Mouse (Mus musculus): ENCODE measurements at regions not wholly inside any gene's neighbourhood (a gene's known extent, or its start where the extent isn't known, plus 50 kb on each side); places are given as distances from the start of the nearest gene placed in this dataset.

GRCm38 (mm10) chr14:105615766-105616165, 280.9 kb downstream of the Spry2 start:
- no peak for ATAC-seq (ENCODE audit: insufficient number of reproducible peaks, insufficient read depth, low FRiP score, low read depth)
- Histone ChIP-seq H3K4me2 (ENCODE audit: low read length) (no peak overlapping the region), H3K4me1 (ENCODE audit: control insufficient read depth in 2 of 2, insufficient read depth in 2 of 2, low read length in 2 of 2) (peaks cover 8 to 14% of the 10 kb centered on the region in 2 experiments; a peak in 3 of 4 replicates), H3K36me3 (ENCODE audit: control insufficient read depth, insufficient read depth, low read length) (no peaks in the 10 kb centered on the region), H3K27ac (replicated peaks in 1 of 2; ENCODE audit: control insufficient read depth in 1 of 2, insufficient read depth in 1 of 2, low read depth in 2 of 2, low read length in 2 of 2) (no peak overlapping the region), H3K4me3 (ENCODE audit: control insufficient read depth in 1 of 2, insufficient read depth in 1 of 2, low read depth in 1 of 2, low read length in 2 of 2) (no peak overlapping the region), H3K9ac (ENCODE audit: low read length) (no peak overlapping the region), H3K27me3 (ENCODE audit: control insufficient read depth, insufficient read depth, low read length) (no peaks in the 10 kb centered on the region), H3K9me3 (ENCODE audit: control insufficient read depth, low read length) (no peaks in the 10 kb centered on the region)
- 59% methylated on average over 3 of the region's 3 CpGs for WGBS

GRCm38 (mm10) chr14:105612794-105613193, 283.8 kb downstream of the Spry2 start:
- Histone ChIP-seq H3K9ac (ENCODE audit: low read length) (no peak overlapping the region), H3K27me3 (ENCODE audit: control insufficient read depth, insufficient read depth, low read length) (no peaks in the 10 kb centered on the region), H3K4me3 (ENCODE audit: control insufficient read depth in 1 of 2, insufficient read depth in 1 of 2, low read depth in 1 of 2, low read length in 2 of 2) (no peak overlapping the region), H3K4me1 (ENCODE audit: control insufficient read depth in 2 of 2, insufficient read depth in 2 of 2, low read length in 2 of 2) (peaks cover 6 to 14% of the 10 kb centered on the region in 2 experiments; a peak in 3 of 4 replicates), H3K36me3 (ENCODE audit: control insufficient read depth, insufficient read depth, low read length) (no peaks in the 10 kb centered on the region), H3K9me3 (ENCODE audit: control insufficient read depth, low read length) (no peaks in the 10 kb centered on the region), H3K4me2 (ENCODE audit: low read length) (no peak overlapping the region), H3K27ac (replicated peaks in 1 of 2; ENCODE audit: control insufficient read depth in 1 of 2, insufficient read depth in 1 of 2, low read depth in 2 of 2, low read length in 2 of 2) (peak overlapping the region in 1 of 2 experiments; percentile 8; a peak in 1 of 4 replicates)
- WGBS: 51% methylated on average over 3 of the region's 3 CpGs
- ATAC-seq (ENCODE audit: insufficient number of reproducible peaks, insufficient read depth, low FRiP score, low read depth): no peak

- H3K27ac ChIP-seq (replicated peaks in 1 of 2; ENCODE audit: control insufficient read depth in 1 of 2, insufficient read depth in 1 of 2, low read depth in 2 of 2, low read length in 2 of 2): no peak overlapping the region
- no peaks in the 10 kb centered on the region for H3K27me3 ChIP-seq (ENCODE audit: control insufficient read depth, insufficient read depth, low read length)
- H3K9me3 ChIP-seq (ENCODE audit: control insufficient read depth, low read length): no peaks in the 10 kb centered on the region
- 78% methylated on average over 4 of the region's 4 CpGs for WGBS
- H3K4me1 ChIP-seq (ENCODE audit: control insufficient read depth in 2 of 2, insufficient read depth in 2 of 2, low read length in 2 of 2): peaks cover 4% of the 10 kb centered on the region in 2 experiments; a peak in 3 of 4 replicates
- no peak overlapping the region for H3K4me2 ChIP-seq (ENCODE audit: low read length)
- no peak overlapping the region for H3K4me3 ChIP-seq (ENCODE audit: control insufficient read depth in 1 of 2, insufficient read depth in 1 of 2, low read depth in 1 of 2, low read length in 2 of 2)
- no peak for ATAC-seq (ENCODE audit: insufficient number of reproducible peaks, insufficient read depth, low FRiP score, low read depth)
- no peak overlapping the region for H3K9ac ChIP-seq (ENCODE audit: low read length)
- H3K36me3 ChIP-seq (ENCODE audit: control insufficient read depth, insufficient read depth, low read length): no peaks in the 10 kb centered on the region
These were observed 287.8 kb downstream of the Spry2 start for GRCm38 (mm10) chr14:105608804-105609203.

- Histone ChIP-seq H3K36me3 (ENCODE audit: control insufficient read depth, insufficient read depth, low read length) (no peaks in the 10 kb centered on the region), H3K27ac (replicated peaks in 1 of 2; ENCODE audit: control insufficient read depth in 1 of 2, insufficient read depth in 1 of 2, low read depth in 2 of 2, low read length in 2 of 2) (no peak overlapping the region), H3K4me3 (ENCODE audit: control insufficient read depth in 1 of 2, insufficient read depth in 1 of 2, low read depth in 1 of 2, low read length in 2 of 2) (no peak overlapping the region), H3K9ac (ENCODE audit: low read length) (no peak overlapping the region), H3K9me3 (ENCODE audit: control insufficient read depth, low read length) (no peaks in the 10 kb centered on the region), H3K27me3 (ENCODE audit: control insufficient read depth, insufficient read depth, low read length) (no peaks in the 10 kb centered on the region), H3K4me1 (ENCODE audit: control insufficient read depth in 2 of 2, insufficient read depth in 2 of 2, low read length in 2 of 2) (no peaks in the 10 kb centered on the region), H3K4me2 (ENCODE audit: low read length) (no peak overlapping the region)
- WGBS: 68% methylated on average over 3 of the region's 3 CpGs
- no peak for ATAC-seq (ENCODE audit: insufficient number of reproducible peaks, insufficient read depth, low FRiP score, low read depth)
These were observed 290.1 kb downstream of the Spry2 start for GRCm38 (mm10) chr14:105606551-105606950.

GRCm38 (mm10) chr14:105604451-105604850, 292.2 kb downstream of the Spry2 start:
- H3K36me3 ChIP-seq (ENCODE audit: control insufficient read depth, insufficient read depth, low read length): no peaks in the 10 kb centered on the region
- H3K4me3 ChIP-seq (ENCODE audit: control insufficient read depth in 1 of 2, insufficient read depth in 1 of 2, low read depth in 1 of 2, low read length in 2 of 2): no peak overlapping the region
- H3K4me1 ChIP-seq (ENCODE audit: control insufficient read depth in 2 of 2, insufficient read depth in 2 of 2, low read length in 2 of 2): no peaks in the 10 kb centered on the region
- no peak overlapping the region for H3K4me2 ChIP-seq (ENCODE audit: low read length)
- H3K9ac ChIP-seq (ENCODE audit: low read length): no peak overlapping the region
- no peaks in the 10 kb centered on the region for H3K9me3 ChIP-seq (ENCODE audit: control insufficient read depth, low read length)
- 88% methylated on average over 6 of the region's 6 CpGs for WGBS
- no peak for ATAC-seq (ENCODE audit: insufficient number of reproducible peaks, insufficient read depth, low FRiP score, low read depth)
- H3K27me3 ChIP-seq (ENCODE audit: control insufficient read depth, insufficient read depth, low read length): no peaks in the 10 kb centered on the region
- H3K27ac ChIP-seq (replicated peaks in 1 of 2; ENCODE audit: control insufficient read depth in 1 of 2, insufficient read depth in 1 of 2, low read depth in 2 of 2, low read length in 2 of 2): no peak overlapping the region

- H3K36me3 ChIP-seq (ENCODE audit: control insufficient read depth, insufficient read depth, low read length): no peaks in the 10 kb centered on the region
- H3K4me3 ChIP-seq (ENCODE audit: control insufficient read depth in 1 of 2, insufficient read depth in 1 of 2, low read depth in 1 of 2, low read length in 2 of 2): no peak overlapping the region
- no peak overlapping the region for H3K4me2 ChIP-seq (ENCODE audit: low read length)
- no peaks in the 10 kb centered on the region for H3K4me1 ChIP-seq (ENCODE audit: control insufficient read depth in 2 of 2, insufficient read depth in 2 of 2, low read length in 2 of 2)
- no peak overlapping the region for H3K27ac ChIP-seq (replicated peaks in 1 of 2; ENCODE audit: control insufficient read depth in 1 of 2, insufficient read depth in 1 of 2, low read depth in 2 of 2, low read length in 2 of 2)
- ATAC-seq (ENCODE audit: insufficient number of reproducible peaks, insufficient read depth, low FRiP score, low read depth): no peak
- H3K9me3 ChIP-seq (ENCODE audit: control insufficient read depth, low read length): no peaks in the 10 kb centered on the region
- 71% methylated on average over 6 of the region's 6 CpGs for WGBS
- no peak overlapping the region for H3K9ac ChIP-seq (ENCODE audit: low read length)
- H3K27me3 ChIP-seq (ENCODE audit: control insufficient read depth, insufficient read depth, low read length): no peaks in the 10 kb centered on the region
These were observed 293.6 kb downstream of the Spry2 start for GRCm38 (mm10) chr14:105603047-105603461.

- Histone ChIP-seq H3K4me2 (ENCODE audit: low read length) (no peak overlapping the region), H3K27ac (replicated peaks in 1 of 2; ENCODE audit: control insufficient read depth in 1 of 2, insufficient read depth in 1 of 2, low read depth in 2 of 2, low read length in 2 of 2) (no peak overlapping the region), H3K4me1 (ENCODE audit: control insufficient read depth in 2 of 2, insufficient read depth in 2 of 2, low read length in 2 of 2) (no peaks in the 10 kb centered on the region), H3K9ac (ENCODE audit: low read length) (no peak overlapping the region), H3K27me3 (ENCODE audit: control insufficient read depth, insufficient read depth, low read length) (no peaks in the 10 kb centered on the region), H3K9me3 (ENCODE audit: control insufficient read depth, low read length) (no peaks in the 10 kb centered on the region), H3K4me3 (ENCODE audit: control insufficient read depth in 1 of 2, insufficient read depth in 1 of 2, low read depth in 1 of 2, low read length in 2 of 2) (no peak overlapping the region), H3K36me3 (ENCODE audit: control insufficient read depth, insufficient read depth, low read length) (no peaks in the 10 kb centered on the region)
- no peak for ATAC-seq (ENCODE audit: insufficient number of reproducible peaks, insufficient read depth, low FRiP score, low read depth)
- 93% methylated on average over 24 of the region's 24 CpGs for WGBS
These were observed 296.8 kb downstream of the Spry2 start for GRCm38 (mm10) chr14:105599550-105600453.

Measured in heart, embryonic 14.5 days (tissue).